In genomic region chr8:122431694-122432442, GRCm38 (mm10) we compare ENCODE assay signal across 8 mouse cellular contexts. TPM values are rescaled to one million over a fixed set of nuclear protein-coding genes. Genes with fewer than 3 reads are reported as not detected.
A peak's percentile ranks its signal among the peaks of the same experiment; 100 is the strongest.
DNase-seq lines count a peak whose midpoint lies in the region; ATAC-seq and TF ChIP-seq lines count a peak whose summit lies in the region.

No protein-coding gene starts in this region.

- H3K9ac ChIP-seq in hindbrain, embryonic 12.5 days, result peak overlapping the region; percentile 50
- H3K9ac ChIP-seq in limb, embryonic 15.5 days, result peak overlapping the region; percentile 60

- no peak for ATAC-seq in hindbrain, embryonic 12.5 days (ENCODE audit: low FRiP score)
- no peak for ATAC-seq in limb, embryonic 15.5 days (ENCODE audit: insufficient number of reproducible peaks, low FRiP score, low TSS enrichment, low read depth)

- H3K4me1 ChIP-seq in hindbrain, embryonic 12.5 days, result peaks cover 15% of the 10 kb centered on the region
- H3K4me1 ChIP-seq in limb, embryonic 15.5 days, result peaks cover 27% of the 10 kb centered on the region

- peaks cover 32% of the 10 kb centered on the region for H3K36me3 ChIP-seq in hindbrain, embryonic 12.5 days
- peaks cover 28% of the 10 kb centered on the region for H3K36me3 ChIP-seq in limb, embryonic 15.5 days

- H3K27me3 ChIP-seq in hindbrain, embryonic 12.5 days, result no peaks in the 10 kb centered on the region
- no peaks in the 10 kb centered on the region for H3K27me3 ChIP-seq in limb, embryonic 15.5 days

- no peak overlapping the region; the same call in 1 of the 2 replicates for H3K27ac ChIP-seq in hindbrain, embryonic 12.5 days
- peak overlapping the region; percentile 75 for H3K27ac ChIP-seq in limb, embryonic 15.5 days

- 34% methylated on average over 18 of the region's 18 CpGs for WGBS in hindbrain, embryonic 12.5 days
- 28% methylated on average over 18 of the region's 18 CpGs for WGBS in limb, embryonic 15.5 days

- peak overlapping the region; percentile 74 for H3K4me2 ChIP-seq in hindbrain, embryonic 12.5 days (replicated peaks)
- H3K4me2 ChIP-seq in limb, embryonic 15.5 days, result peak overlapping the region; percentile 91

- TF ChIP-seq CTCF in brain, embryonic 14.5 days (IDR thresholded peaks at IDR 0.05; ENCODE audit: borderline replicate concordance, extremely low read depth, insufficient read depth, insufficient read length), result no peak

- 0 out of 2 replicates have a peak, but pooled peaks cover 4% of the 10 kb centered on the region for H3K9me3 ChIP-seq in hindbrain, embryonic 12.5 days (replicated peaks)
- H3K9me3 ChIP-seq in limb, embryonic 15.5 days, result no peaks in the 10 kb centered on the region

- peak overlapping the region; percentile 39 for H3K4me3 ChIP-seq in hindbrain, embryonic 12.5 days
- peak overlapping the region; percentile 62 for H3K4me3 ChIP-seq in limb, embryonic 15.5 days

- DNase-seq in gastrocnemius, postnatal 10 days, result peak; percentile 39
- DNase-seq in gastrocnemius, adult 8-10 months (ENCODE audit: low spot score in 2 of 2), result no peak
- peak; percentile 3 for DNase-seq in brain, embryonic 14.5 days (ENCODE audit: low read depth)
- peak; percentile 40 to 48 for DNase-seq in spleen, adult 18-20 months
- no peak for DNase-seq in urinary bladder, postnatal 14 days (ENCODE audit: low spot score)
- DNase-seq in cerebellum, adult 11-12 months, result no peak

- no peak for TF ChIP-seq POLR2A in brain, embryonic 14.5 days (IDR thresholded peaks at IDR 0.05; ENCODE audit: borderline replicate concordance, extremely low read depth, insufficient read depth, insufficient read length, poor library complexity, severe bottlenecking)

RNA-seq across cellular contexts. Expression of gene Cyba, which starts 0.9 kb away (rescaled TPM):
- 10 to 100 TPM; 23.8 to 28.6 TPM for total RNA-seq in gastrocnemius, postnatal 10 days (2021)
- total RNA-seq in gastrocnemius, adult 8-10 months (2022), result 1 to 10 TPM; 3.8 to 8.6 (median 5.7) TPM
- polyA plus RNA-seq in brain, embryonic 14.5 days (2012; rRNA removed), result 22.3 and 25.7 TPM in 2 replicates
- 60.4 and 62.1 TPM in 2 replicates for polyA plus RNA-seq in hindbrain, embryonic 12.5 days (2016; fragmentation: Nextera tagmentation; extraction: Ambion mirVana)
- 183 and 190 TPM in 2 replicates for polyA plus RNA-seq in limb, embryonic 15.5 days (2015; fragmentation: Nextera tagmentation; extraction: Ambion mirVana)

RNA-seq across cellular contexts. Expression of gene Il17c, which starts 10.0 kb away (rescaled TPM):
- total RNA-seq in gastrocnemius, postnatal 10 days (2021), result not detected
- not detected for total RNA-seq in gastrocnemius, adult 8-10 months (2022)
- polyA plus RNA-seq in brain, embryonic 14.5 days (2012; rRNA removed), result 0.92 and 0.97 TPM in 2 replicates
- not detected in 2 replicates for polyA plus RNA-seq in hindbrain, embryonic 12.5 days (2016; fragmentation: Nextera tagmentation; extraction: Ambion mirVana)
- polyA plus RNA-seq in limb, embryonic 15.5 days (2015; fragmentation: Nextera tagmentation; extraction: Ambion mirVana), result 0.22 TPM in 1 of 2 replicates, not detected in the other

RNA-seq across cellular contexts. Expression of gene Mvd, which starts 11.4 kb away (rescaled TPM):
- 1 to 10 TPM; 6.9 to 7.9 TPM for total RNA-seq in gastrocnemius, postnatal 10 days (2021)
- 1 to 10 TPM; 3.4 to 5.5 (median 4.8) TPM for total RNA-seq in gastrocnemius, adult 8-10 months (2022)
- 60.8 and 63.9 TPM in 2 replicates for polyA plus RNA-seq in brain, embryonic 14.5 days (2012; rRNA removed)
- polyA plus RNA-seq in hindbrain, embryonic 12.5 days (2016; fragmentation: Nextera tagmentation; extraction: Ambion mirVana), result 46.9 and 48.4 TPM in 2 replicates
- polyA plus RNA-seq in limb, embryonic 15.5 days (2015; fragmentation: Nextera tagmentation; extraction: Ambion mirVana), result 36.8 and 37.3 TPM in 2 replicates

RNA-seq across cellular contexts. Expression of gene Snai3, which starts 28.7 kb away (rescaled TPM):
- total RNA-seq in gastrocnemius, postnatal 10 days (2021), result 1 to 10 TPM; 2.5 to 3.1 TPM
- 10 to 100 TPM in 3 of 4 experiments, 1 to 10 TPM in 1; 8.9 to 15.4 (median 13.7) TPM for total RNA-seq in gastrocnemius, adult 8-10 months (2022)
- polyA plus RNA-seq in brain, embryonic 14.5 days (2012; rRNA removed), result not detected in 2 replicates
- not detected in 2 replicates for polyA plus RNA-seq in hindbrain, embryonic 12.5 days (2016; fragmentation: Nextera tagmentation; extraction: Ambion mirVana)
- 0.84 and 3.3 TPM in 2 replicates for polyA plus RNA-seq in limb, embryonic 15.5 days (2015; fragmentation: Nextera tagmentation; extraction: Ambion mirVana)

RNA-seq across cellular contexts. Expression of gene Rnf166, which starts 44.0 kb away (rescaled TPM):
- 10 to 100 TPM; 26.2 to 28.0 TPM for total RNA-seq in gastrocnemius, postnatal 10 days (2021)
- total RNA-seq in gastrocnemius, adult 8-10 months (2022), result 10 to 100 TPM; 29.9 to 37.5 (median 32.4) TPM
- polyA plus RNA-seq in brain, embryonic 14.5 days (2012; rRNA removed), result 59.5 and 80.9 TPM in 2 replicates
- 35.3 and 39.2 TPM in 2 replicates for polyA plus RNA-seq in hindbrain, embryonic 12.5 days (2016; fragmentation: Nextera tagmentation; extraction: Ambion mirVana)
- 49.4 and 51.0 TPM in 2 replicates for polyA plus RNA-seq in limb, embryonic 15.5 days (2015; fragmentation: Nextera tagmentation; extraction: Ambion mirVana)

Comparison
In these comparisons a context has a peak if more than half of its experiments do, and no peak if none do; other contexts are left out.
1. DNase-seq: peak in gastrocnemius, postnatal 10 days (single experiment), brain, embryonic 14.5 days (single experiment) and spleen, adult 18-20 months (2 of 2); none in gastrocnemius, adult 8-10 months (0 of 2), urinary bladder, postnatal 14 days (single experiment) and cerebellum, adult 11-12 months (single experiment).